In genomic region chr10:112125090-112125489, GRCm38 (mm10) we compare ENCODE assay signal across 31 mouse cellular contexts. TPM values are rescaled to one million over a fixed set of nuclear protein-coding genes. Genes with fewer than 3 reads are reported as not detected.
"Had no signal": no experiment of that assay in that cellular context is flagged by ENCODE, and none has a peak within 500 bp of the region (broad histone marks: within the 10 kb centered on the region; RNA-seq: fewer than 3 reads in every experiment).

No protein-coding gene starts in this region.

RNA-seq across cellular contexts. Expression of gene Glipr1l3, which starts 35.0 kb away (rescaled TPM):
- polyA plus RNA-seq: limb, embryonic 10.5 days; limb, embryonic 11.5 days; limb, embryonic 12.5 days; limb, embryonic 13.5 days; limb, embryonic 14.5 days; limb, embryonic 15.5 days; liver, adult 2 months; liver, embryonic 11.5 days; liver, embryonic 12.5 days; liver, embryonic 13.5 days; liver, embryonic 14.5 days; liver, embryonic 15.5 days; liver, embryonic 16.5 days; liver, postnatal 0 days; lung, adult 2 months; lung, embryonic 14.5 days; lung, embryonic 15.5 days; lung, embryonic 16.5 days; macrophage; midbrain, embryonic 10.5 days; midbrain, embryonic 12.5 days; myocyte; neural tube, embryonic 11.5 days; neural tube, embryonic 12.5 days had no signal

RNA-seq across cellular contexts. Expression of gene Caps2, which starts 38.3 kb away (rescaled TPM):
- polyA plus RNA-seq: liver, adult 2 months; liver, embryonic 11.5 days; liver, embryonic 13.5 days; liver, embryonic 14.5 days; liver, embryonic 15.5 days; liver, embryonic 16.5 days; liver, postnatal 0 days; macrophage had no signal

RNA-seq across cellular contexts. Expression of gene Glipr1l2, which starts 41.9 kb away (rescaled TPM):
- polyA plus RNA-seq: limb, embryonic 10.5 days; limb, embryonic 11.5 days; limb, embryonic 12.5 days; limb, embryonic 13.5 days; limb, embryonic 14.5 days; limb, embryonic 15.5 days; liver, adult 2 months; liver, embryonic 11.5 days; liver, embryonic 12.5 days; liver, embryonic 13.5 days; liver, embryonic 14.5 days; liver, embryonic 15.5 days; liver, embryonic 16.5 days; liver, postnatal 0 days; lung, adult 2 months; lung, embryonic 14.5 days; lung, embryonic 15.5 days; lung, embryonic 16.5 days; lung, postnatal 0 days; macrophage; midbrain, embryonic 10.5 days; midbrain, embryonic 11.5 days; midbrain, embryonic 12.5 days; midbrain, embryonic 13.5 days; midbrain, embryonic 14.5 days; midbrain, embryonic 15.5 days; midbrain, embryonic 16.5 days; midbrain, postnatal 0 days; myocyte; neural tube, embryonic 11.5 days; neural tube, embryonic 12.5 days had no signal
